Mouse (Mus musculus): Measurements from ENCODE around the gene Psip1.

- TF ChIP-seq MAX (IDR thresholded peaks at IDR 0.05; ENCODE audit: low read depth) (no peak), TCF12 (IDR thresholded peaks at IDR 0.05; ENCODE audit: insufficient read depth, poor library complexity, severe bottlenecking) (no peak), REST (IDR thresholded peaks at IDR 0.05; ENCODE audit: insufficient read depth, insufficient read length) (no peak), POLR2A (IDR thresholded peaks at IDR 0.05; ENCODE audit: insufficient read length, low read depth) (no peak), POLR2AphosphoS2 (IDR thresholded peaks at IDR 0.05; ENCODE audit: insufficient read length, low read depth) (no peak), CEBPB (IDR thresholded peaks at IDR 0.05; ENCODE audit: insufficient read depth, poor library complexity, severe bottlenecking) (no peak), MYOD1 (IDR thresholded peaks at IDR 0.05; ENCODE audit: control insufficient read depth in 1 of 3, insufficient read length in 2 of 3, low read depth in 2 of 3) (no peak), SRF (IDR thresholded peaks at IDR 0.05; ENCODE audit: control insufficient read depth, insufficient read length, low read depth) (no peak), USF1 (IDR thresholded peaks at IDR 0.05; ENCODE audit: low read depth) (no peak), E2F4 (IDR thresholded peaks at IDR 0.05; ENCODE audit: insufficient read depth) (no peak), TCF3 (IDR thresholded peaks at IDR 0.05; ENCODE audit: insufficient read length, low read depth) (no peak), MYOG (IDR thresholded peaks at IDR 0.05; ENCODE audit: control insufficient read depth in 1 of 3, insufficient read depth in 1 of 3, insufficient read length in 2 of 3, low read depth in 2 of 3) (no peak)
Measured at GRCm38 (mm10) chr4:83524456-83524842, 38.2 kb upstream of the Psip1 start.

Data from myocyte (in vitro differentiated cells).